Mouse (Mus musculus) heart, adult 2 months (tissue): ENCODE measurements around the gene Patj. TPM values are rescaled to one million over a fixed set of nuclear protein-coding genes. Genes with fewer than 3 reads are reported as not detected.

Source experiments
- DNase-seq, 2 experiments: peaks; one replicate each; pipeline ENCODE4 v3.0.0; 2021
- H3K27ac ChIP-seq: fragments of 200-600 bp; 2 replicates; pipeline ENCODE4 v1.8.1; 2022
- H3K27me3 ChIP-seq: fragments of 200-500 bp; 2 replicates; pipeline ENCODE4 v1.6.1; 2012; ENCODE audit warnings: mild to moderate bottlenecking, low read length, inconsistent platforms, mixed read lengths; ENCODE audit not compliant: control insufficient read depth, insufficient read depth
- H3K36me3 ChIP-seq: fragments of 200-500 bp; 2 replicates; pipeline ENCODE4 v1.6.1; 2012; ENCODE audit warnings: low read length, inconsistent platforms; ENCODE audit not compliant: control insufficient read depth, insufficient read depth
- H3K4me1 ChIP-seq: fragments of 200-500 bp; 2 replicates; pipeline ENCODE4 v1.6.1; 2011; ENCODE audit warnings: low read length; ENCODE audit not compliant: control insufficient read depth, insufficient read depth
- H3K4me3 ChIP-seq: fragments of 200-600 bp; 2 replicates; pipeline ENCODE4 v1.8.1; 2022
- H3K79me2 ChIP-seq: fragments of 200-500 bp; replicated peaks from 2 replicates; pipeline ENCODE4 v1.6.1; 2012; ENCODE audit warnings: mild to moderate bottlenecking, inconsistent platforms, low read length, moderate library complexity, mixed read lengths; ENCODE audit not compliant: control insufficient read depth, insufficient read depth
- H3K9ac ChIP-seq: fragments of 200-500 bp; 2 replicates; pipeline ENCODE4 v1.6.1; 2012; ENCODE audit warnings: low read depth, mild to moderate bottlenecking, control low read depth, inconsistent platforms, low read length, mixed read lengths
- CTCF ChIP-seq: fragments of 200-600 bp; IDR thresholded peaks from 2 replicates; pipeline ENCODE4 v1.8.1; 2022; ENCODE audit warnings: antibody characterized with exemption, mild to moderate bottlenecking, moderate library complexity
- EP300 ChIP-seq: fragments of 200-500 bp; IDR thresholded peaks from 2 replicates; pipeline ENCODE4 v1.6.1; 2011; ENCODE audit warnings: low read depth, low read length, control low read depth; ENCODE audit not compliant: insufficient read depth
- POLR2A ChIP-seq: fragments of 200-500 bp; IDR thresholded peaks from 2 replicates; pipeline ENCODE4 v1.6.1; 2011; ENCODE audit warnings: mild to moderate bottlenecking, low read depth, low read length, control low read depth; ENCODE audit not compliant: insufficient read depth
- WGBS: fragments of 180-500 bp; shearing (Covaris S2); methylation state at CpG from one replicate; pipeline ENCODE4 v1.1.7; 2018; 5-methylcytosine and 5-hydroxymethylcytosine counted together
- intact Hi-C: fragments of 180-260 bp; cut with DNase I; formaldehyde crosslinking; loops from one replicate; pipeline ENCODE4 v1.15.1; 2025
- polyA plus RNA-seq: library from polyadenylated mRNA; depleted of rRNA; stranded (reverse); fragments of >200 nt; gene quantifications from 2 replicates; pipeline ENCODE4 v1.2.3, GENCODE M21; 2012
- total RNA-seq, 2 experiments: library from RNA; stranded (reverse); gene quantifications; 2 replicates each; pipeline ENCODE4 v1.2.3; 2021

The Patj gene
- total and polyA plus RNA-seq, 3 experiments, result 6.1 to 14.5 (median 13.8) TPM

DNA sequence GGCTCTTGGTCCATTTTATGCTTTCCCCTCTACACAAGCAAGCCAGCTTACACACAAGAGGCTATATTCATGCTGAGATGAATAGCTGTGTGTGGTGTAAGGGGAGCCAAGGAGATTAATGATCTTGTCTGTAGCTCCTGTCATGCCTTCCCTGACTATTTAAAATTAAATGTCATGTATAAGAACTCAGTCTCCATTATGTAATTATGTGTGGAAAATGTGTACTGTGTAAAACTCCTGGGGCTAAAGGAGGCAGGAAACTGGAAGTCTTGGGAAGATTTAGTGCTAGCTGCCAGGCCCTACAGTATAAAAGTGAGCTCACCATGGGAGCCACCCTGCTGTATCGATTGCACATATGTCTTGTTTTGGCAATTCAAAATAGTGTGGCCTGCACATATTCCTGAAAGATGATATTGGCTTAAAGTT is 203.0 kb downstream of the Patj start:
- peaks cover 2% of the 10 kb centered on the region; the same call in 1 of the 2 replicates for H3K36me3 ChIP-seq
- WGBS, result 79% methylated on average over 1 of the region's 1 CpGs
- no peaks in the 10 kb centered on the region for H3K27me3 ChIP-seq
- intact Hi-C loops, result no loop called here
- H3K27ac ChIP-seq, result no peak overlapping the region
- H3K9ac ChIP-seq, result no peak overlapping the region
- no peaks in the 10 kb centered on the region for H3K4me1 ChIP-seq
- TF ChIP-seq CTCF (no peak), POLR2A (no peak), EP300 (no peak)
- no peaks in the 10 kb centered on the region for H3K79me2 ChIP-seq
- no peak overlapping the region for H3K4me3 ChIP-seq
- DNase-seq, result no peak

- Histone ChIP-seq H3K27me3 (no peaks in the 10 kb centered on the region), H3K4me3 (no peak overlapping the region), H3K9ac (no peak overlapping the region), H3K27ac (no peak overlapping the region), H3K4me1 (no peaks in the 10 kb centered on the region), H3K36me3 (peaks cover 2% of the 10 kb centered on the region; the same call in 1 of the 2 replicates), H3K79me2 (no peaks in the 10 kb centered on the region)
- intact Hi-C loops, result no loop called here
- WGBS, result 58% methylated on average over 6 of the region's 6 CpGs
- DNase-seq, result no peak
- no peak for TF ChIP-seq CTCF
- TF ChIP-seq POLR2A, result no peak
- TF ChIP-seq EP300, result no peak
Measured at GRCm38 (mm10) chr4:98599358-98599757, 203.8 kb downstream of the Patj start.

- no peak for DNase-seq
- H3K36me3 ChIP-seq, result no peaks in the 10 kb centered on the region
- no peaks in the 10 kb centered on the region for H3K79me2 ChIP-seq
- H3K27ac ChIP-seq, result no peak overlapping the region
- no peak overlapping the region for H3K9ac ChIP-seq
- H3K4me1 ChIP-seq, result no peaks in the 10 kb centered on the region
- no peaks in the 10 kb centered on the region for H3K27me3 ChIP-seq
- no peak overlapping the region for H3K4me3 ChIP-seq
- intact Hi-C loops, result no loop called here
- 53% methylated on average over 6 of the region's 6 CpGs for WGBS
- no peak for TF ChIP-seq POLR2A
- no peak for TF ChIP-seq EP300
- no peak for TF ChIP-seq CTCF
Measured at GRCm38 (mm10) chr4:98603131-98603530, 207.5 kb downstream of the Patj start.

GRCm38 (mm10) chr4:98610501-98610900 is 214.9 kb downstream of the Patj start:
- H3K36me3 ChIP-seq, result peaks cover 2% of the 10 kb centered on the region; the same call in 1 of the 2 replicates
- H3K4me1 ChIP-seq, result no peaks in the 10 kb centered on the region; the same call in 1 of the 2 replicates
- H3K4me3 ChIP-seq, result no peak overlapping the region
- no peak overlapping the region for H3K27ac ChIP-seq
- WGBS, result 90% methylated on average over 2 of the region's 2 CpGs
- H3K27me3 ChIP-seq, result no peaks in the 10 kb centered on the region
- H3K9ac ChIP-seq, result no peak overlapping the region
- no peaks in the 10 kb centered on the region; the same call in 1 of the 2 replicates for H3K79me2 ChIP-seq
- TF ChIP-seq CTCF (no peak), POLR2A (no peak), EP300 (no peak)
- DNase-seq, result no peak
- intact Hi-C loops, result loop anchor here (5.0 kb wide), 1 partner anchor 63 kb away; no protein-coding TSS in a partner anchor

DNA sequence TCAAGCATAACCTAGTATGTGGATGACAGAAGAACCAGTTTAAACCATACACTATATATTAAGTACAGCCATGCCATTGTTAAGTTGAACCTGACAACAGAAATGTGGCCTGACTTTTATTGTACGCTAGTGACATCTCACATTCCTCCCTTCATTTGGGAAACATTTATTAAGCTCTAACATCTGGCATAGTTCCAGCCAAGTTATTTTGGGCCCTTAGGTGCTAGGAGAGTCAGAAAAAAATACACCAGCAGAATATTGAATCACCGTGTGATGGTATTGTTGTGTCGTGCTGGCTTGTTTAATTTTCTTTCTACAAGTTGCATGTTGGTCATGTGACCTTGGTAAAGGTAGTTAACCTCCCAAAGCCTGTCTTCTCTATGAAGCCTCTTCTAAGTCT is 218.8 kb downstream of the Patj start:
- Histone ChIP-seq H3K27ac (no peak overlapping the region), H3K79me2 (no peaks in the 10 kb centered on the region; the same call in 1 of the 2 replicates), H3K4me3 (no peak overlapping the region), H3K36me3 (peaks cover 2% of the 10 kb centered on the region; the same call in 1 of the 2 replicates), H3K4me1 (no peaks in the 10 kb centered on the region; the same call in 1 of the 2 replicates), H3K27me3 (no peaks in the 10 kb centered on the region), H3K9ac (no peak overlapping the region)
- WGBS, result 54% methylated on average over 3 of the region's 3 CpGs
- TF ChIP-seq EP300 (no peak), CTCF (no peak), POLR2A (no peak)
- intact Hi-C loops, result loop anchor here (5.0 kb wide), 1 partner anchor 67 kb away; no protein-coding TSS in a partner anchor
- no peak for DNase-seq

DNA sequence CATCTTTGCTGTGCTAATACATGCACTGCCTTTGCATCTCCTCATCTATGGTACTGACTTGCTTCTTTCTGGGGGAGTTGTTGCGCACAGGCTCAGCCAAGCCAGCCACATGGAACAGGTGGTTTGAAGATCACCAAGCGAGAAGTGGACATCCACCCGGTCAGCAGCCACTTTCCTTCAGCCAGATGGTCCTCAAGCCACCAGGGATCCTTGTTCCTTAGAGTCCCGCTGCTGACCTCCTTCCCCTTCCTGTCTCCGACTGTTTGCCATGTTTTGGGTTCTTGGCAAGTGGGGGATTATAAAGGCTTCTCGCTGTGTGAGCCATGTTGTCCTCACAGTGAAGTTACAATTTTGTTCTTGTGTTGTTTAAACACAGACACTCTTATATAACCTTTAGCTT is 223.6 kb downstream of the Patj start:
- peaks cover 2% of the 10 kb centered on the region; the same call in 1 of the 2 replicates for H3K36me3 ChIP-seq
- no peak overlapping the region for H3K4me3 ChIP-seq
- H3K4me1 ChIP-seq, result no peaks in the 10 kb centered on the region
- no peaks in the 10 kb centered on the region; the same call in 1 of the 2 replicates for H3K79me2 ChIP-seq
- no peak overlapping the region for H3K9ac ChIP-seq
- 76% methylated on average over 6 of the region's 6 CpGs for WGBS
- TF ChIP-seq CTCF (no peak), EP300 (no peak), POLR2A (no peak)
- no peak overlapping the region for H3K27ac ChIP-seq
- no peaks in the 10 kb centered on the region for H3K27me3 ChIP-seq
- no peak for DNase-seq
- intact Hi-C loops, result no loop called here
